Mouse (Mus musculus) neural tube, embryonic 10.5 days (tissue): ENCODE measurements at regions not wholly inside any gene's neighbourhood (a gene's known extent, or its start where the extent isn't known, plus 50 kb on each side); places are given as distances from the start of the nearest gene placed in this dataset.

Experiments
- DNase-seq: peaks from one replicate; pipeline ENCODE4 v3.0.0-alpha.2; 2017; ENCODE audit warnings: low spot score; ENCODE audit errors: extremely low spot score

DNA sequence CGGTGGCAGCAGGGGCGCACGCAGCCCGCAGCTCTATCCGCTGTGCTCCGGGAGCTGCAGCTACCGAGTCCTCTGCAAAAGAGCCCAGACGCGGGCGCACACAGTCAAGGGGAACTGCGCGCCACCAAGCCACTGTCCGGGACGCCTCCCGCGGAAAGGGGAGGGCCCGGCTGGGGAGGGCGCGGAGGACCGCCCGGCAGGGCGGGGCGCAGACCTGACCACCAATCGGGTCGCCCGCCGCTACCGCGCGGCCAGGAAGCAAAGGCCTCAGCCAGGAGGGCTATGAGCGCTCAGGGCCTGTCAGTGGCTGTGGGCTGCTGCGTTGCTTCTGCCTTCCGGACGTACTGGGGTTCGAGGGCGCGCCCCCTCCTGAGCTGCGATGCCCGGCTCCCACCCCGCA is 1034.5 kb downstream of the Gm10330 start:
- DNase-seq = peak; percentile 16

DNA sequence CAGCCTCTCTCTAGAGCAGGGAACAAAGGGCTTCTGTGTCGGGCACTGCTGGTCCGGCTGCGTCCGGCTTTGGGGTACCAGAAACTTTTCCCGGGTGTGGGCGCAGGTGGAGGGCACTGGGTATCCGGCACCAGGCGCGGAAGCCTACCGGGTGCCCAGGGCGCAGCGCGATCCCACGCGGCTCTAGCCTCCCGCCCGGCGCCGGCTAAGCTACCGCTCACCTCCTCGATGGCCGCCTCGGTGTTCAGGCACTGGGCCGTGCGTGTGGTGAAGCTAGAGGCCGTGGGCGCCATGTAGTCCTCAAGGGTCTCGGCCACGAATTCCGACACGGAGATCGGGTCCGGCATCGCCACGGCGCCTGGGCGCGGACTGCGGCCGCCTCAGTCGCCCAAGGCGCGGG is 1035.0 kb downstream of the Gm10330 start:
- peak; percentile 17 for DNase-seq
